Mouse (Mus musculus) embryonic fibroblast, embryonic 13.5 days (primary cell): Measurements from ENCODE around the gene Nme8. TPM values are rescaled to one million over a fixed set of nuclear protein-coding genes. Genes with fewer than 3 reads are reported as not detected.

Experiments used
- H3K27ac ChIP-seq: 2 replicates; pipeline ENCODE4 v1.5.1; 2012; ENCODE audit warnings: low read length, control low read depth, inconsistent platforms; ENCODE audit not compliant: insufficient read depth
- H3K4me1 ChIP-seq: 2 replicates; pipeline ENCODE4 v1.6.1; 2011; ENCODE audit warnings: low read length; ENCODE audit not compliant: control insufficient read depth, insufficient read depth
- H3K4me3 ChIP-seq: 2 replicates; pipeline ENCODE4 v1.5.1; 2011; ENCODE audit warnings: mild to moderate bottlenecking, control low read depth, low read length; ENCODE audit not compliant: insufficient read depth
- CTCF ChIP-seq: IDR thresholded peaks from 2 replicates; pipeline ENCODE4 v1.5.1; 2011; ENCODE audit warnings: mild to moderate bottlenecking, control low read depth, low read length, moderate library complexity, borderline replicate concordance; ENCODE audit not compliant: insufficient read depth
- POLR2A ChIP-seq: IDR thresholded peaks from 2 replicates; pipeline ENCODE4 v1.6.1; 2011; ENCODE audit warnings: low read depth, mild to moderate bottlenecking, control low read depth, low read length, moderate library complexity
- polyA plus RNA-seq: library from polyadenylated mRNA; stranded (reverse); fragments of >200 nt; gene quantifications from 2 replicates; pipeline ENCODE4 v1.2.4, GENCODE M21; 2011; ENCODE audit warnings: low read depth; ENCODE audit not compliant: missing spikeins, insufficient read length

The Nme8 gene
- polyA plus RNA-seq, 1 experiment: not detected

DNA sequence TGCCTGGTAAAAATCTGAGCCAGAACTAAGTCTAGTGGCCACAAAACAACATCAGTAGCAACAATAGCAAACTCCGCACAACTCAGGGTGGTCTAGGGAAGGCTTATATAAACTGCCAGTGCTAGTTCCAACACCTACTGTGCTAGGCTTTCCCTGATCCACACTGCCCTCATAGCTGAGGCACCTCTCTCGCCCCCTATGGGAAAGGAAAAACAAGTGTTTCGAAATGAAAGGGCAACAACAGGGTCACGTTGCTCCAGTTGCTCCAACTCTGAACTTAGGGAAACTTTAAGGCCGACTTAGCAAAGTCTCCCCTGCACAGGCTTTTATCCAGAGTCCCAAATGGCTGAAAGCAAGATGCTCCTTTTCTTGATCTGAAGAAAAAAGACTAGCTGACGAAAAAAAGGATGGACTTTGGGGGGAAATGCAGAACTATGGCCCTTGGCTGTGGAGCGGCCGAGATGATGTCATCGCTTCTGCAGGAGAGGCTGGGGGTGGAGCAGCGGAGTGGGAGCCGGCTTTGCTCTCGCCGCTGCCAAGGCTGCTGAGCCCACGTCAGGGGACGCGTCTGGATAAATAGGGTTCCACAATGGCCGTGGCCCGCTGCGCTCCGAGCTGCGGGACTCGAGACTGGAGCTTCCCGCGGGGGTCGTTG, 74.9 kb downstream of the Nme8 start, which contains the start of gene Sfrp4:
TSS of gene Sfrp4 (plus strand) at position 532 of the 655 bp plus-strand sequence.
- TF ChIP-seq CTCF (peak; percentile 33; the same call in 1 of the 2 replicates), POLR2A (no peak)
- peak within 1 kb of the TSS; percentile 23 for H3K4me3 ChIP-seq
- H3K4me1 ChIP-seq: peaks cover 3% of the 10 kb centered on the region; the same call in 1 of the 2 replicates
- H3K27ac ChIP-seq: no peak within 1 kb of the TSS

DNA sequence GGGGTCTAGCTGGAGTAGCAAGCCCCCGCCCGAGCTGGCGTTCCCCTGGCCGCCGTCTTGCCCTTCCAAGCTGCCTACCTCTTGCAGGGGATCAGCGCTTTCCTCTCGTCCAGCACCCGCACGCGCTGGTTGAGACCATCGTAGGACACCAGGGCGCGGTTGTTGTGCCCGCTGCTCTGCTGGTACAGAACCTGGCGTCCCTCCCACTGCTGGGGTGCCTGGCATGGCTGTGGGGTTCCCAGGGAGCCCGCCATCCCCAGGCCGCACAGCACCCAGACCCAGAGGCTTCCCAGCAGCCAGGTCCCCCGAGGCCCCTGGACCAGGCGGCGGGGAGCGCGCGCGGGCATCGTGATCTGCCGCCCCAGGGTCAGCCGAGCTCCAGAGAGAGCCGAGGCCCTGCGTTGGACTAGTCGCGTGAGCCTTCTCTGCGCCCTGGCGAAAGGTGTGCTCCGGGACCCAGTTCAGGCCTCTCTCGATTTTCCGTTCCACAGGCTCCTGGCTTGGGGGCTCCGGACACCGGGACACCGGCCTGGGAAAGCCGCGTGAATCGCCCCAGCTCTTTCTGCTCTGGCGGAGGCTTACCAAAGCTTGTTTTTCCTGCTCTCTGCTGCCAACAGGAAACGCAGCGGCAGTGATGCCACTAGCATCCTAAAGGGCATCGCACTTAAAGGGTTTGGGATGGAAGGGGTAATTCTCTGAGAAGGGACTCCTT, 78.2 kb downstream of the Nme8 start, which contains the start of gene Epdr1:
TSS of gene Epdr1 (minus strand) at position 712 of the 712 bp plus-strand sequence.
- H3K4me3 ChIP-seq: peak within 1 kb of the TSS; percentile 55
- H3K4me1 ChIP-seq: no peaks in the 10 kb centered on the region
- H3K27ac ChIP-seq: 0 out of 2 replicates have a peak within 1 kb of the TSS, but pooled peaks have one; percentile 22
- TF ChIP-seq CTCF (peak; percentile 59; the same call in 1 of the 2 replicates), POLR2A (peak; percentile 70)

DNA sequence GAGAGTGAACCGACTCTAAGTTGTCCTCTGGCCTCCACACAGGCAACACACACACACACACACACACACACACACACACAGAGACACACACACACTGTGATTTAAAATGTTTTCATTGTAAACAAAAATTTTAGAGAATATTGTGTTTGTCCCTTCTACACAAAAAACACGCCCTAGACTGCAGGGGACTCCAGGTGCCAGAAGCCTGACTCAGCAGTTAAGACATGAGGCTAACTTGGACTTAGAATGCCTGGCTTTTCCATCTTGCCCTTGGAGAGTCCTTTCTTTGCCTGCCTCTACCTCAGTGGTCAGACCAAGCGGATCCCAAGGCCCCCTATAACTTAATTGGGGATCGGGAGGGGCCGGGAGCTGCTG, 78.8 kb downstream of the Nme8 start:
- TF ChIP-seq CTCF (no peak), POLR2A (no peak)
- Histone ChIP-seq H3K4me1 (no peaks in the 10 kb centered on the region), H3K27ac (no peak overlapping the region), H3K4me3 (peak overlapping the region; percentile 55)

GRCm38 (mm10) chr13:19618081-19618480, 79.5 kb downstream of the Nme8 start:
- no peaks in the 10 kb centered on the region for H3K4me1 ChIP-seq
- no peak for TF ChIP-seq CTCF
- no peak overlapping the region for H3K27ac ChIP-seq
- H3K4me3 ChIP-seq: no peak overlapping the region

- no peak overlapping the region for H3K4me3 ChIP-seq
- no peak for TF ChIP-seq POLR2A
- no peak for TF ChIP-seq CTCF
- no peak overlapping the region for H3K27ac ChIP-seq
- H3K4me1 ChIP-seq: no peaks in the 10 kb centered on the region
Measured at GRCm38 (mm10) chr13:19614311-19614710, 83.3 kb downstream of the Nme8 start.

GRCm38 (mm10) chr13:19613426-19613825, 84.2 kb downstream of the Nme8 start:
- H3K27ac ChIP-seq: no peak overlapping the region
- H3K4me1 ChIP-seq: no peaks in the 10 kb centered on the region
- H3K4me3 ChIP-seq: no peak overlapping the region
- TF ChIP-seq POLR2A: no peak
- no peak for TF ChIP-seq CTCF

DNA sequence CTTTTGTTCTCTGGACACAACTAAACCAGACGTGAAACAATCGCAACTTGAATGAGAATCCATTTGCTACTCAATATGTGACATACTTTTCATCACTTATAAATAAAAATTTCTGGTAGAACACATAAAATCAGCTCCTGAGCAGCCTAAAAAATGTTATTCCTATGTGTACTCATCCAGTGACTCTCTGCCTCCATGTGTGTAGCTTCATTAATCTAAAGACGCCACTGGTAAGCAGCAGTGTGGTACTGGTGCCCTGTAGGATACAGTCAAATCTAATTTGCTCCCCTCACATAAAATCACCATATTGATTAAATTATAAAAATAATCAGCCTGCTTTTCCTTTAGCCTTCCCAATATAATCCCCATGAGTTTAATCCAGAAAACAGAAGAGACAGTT, 84.6 kb downstream of the Nme8 start:
- H3K4me1 ChIP-seq: no peaks in the 10 kb centered on the region
- no peak overlapping the region for H3K4me3 ChIP-seq
- H3K27ac ChIP-seq: no peak overlapping the region
- TF ChIP-seq POLR2A (no peak), CTCF (no peak)

GRCm38 (mm10) chr13:19612348-19612747, 85.2 kb downstream of the Nme8 start:
- Histone ChIP-seq H3K4me1 (no peaks in the 10 kb centered on the region), H3K4me3 (no peak overlapping the region), H3K27ac (no peak overlapping the region)
- TF ChIP-seq POLR2A (no peak), CTCF (no peak)

DNA sequence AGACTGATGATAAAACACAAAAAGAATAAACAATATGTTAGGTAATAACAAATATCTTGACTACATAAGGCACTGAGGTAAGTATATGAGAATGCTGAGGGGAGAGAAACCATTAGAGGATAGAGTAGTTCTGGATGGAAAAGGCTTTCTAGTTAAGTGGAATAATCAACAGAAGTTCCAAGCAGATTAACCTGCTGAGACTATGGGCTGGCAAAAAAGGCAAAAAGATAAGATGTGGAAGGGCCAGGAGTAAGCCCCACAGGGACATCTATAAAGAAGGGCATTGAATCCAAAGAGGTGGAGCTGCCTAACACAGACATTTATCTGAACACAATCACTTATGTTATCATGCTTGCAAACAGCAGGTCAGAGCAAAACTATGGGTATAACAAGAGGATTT, 89.5 kb downstream of the Nme8 start:
- Histone ChIP-seq H3K4me3 (no peak overlapping the region), H3K4me1 (no peaks in the 10 kb centered on the region), H3K27ac (no peak overlapping the region)
- TF ChIP-seq POLR2A (no peak), CTCF (no peak)

DNA sequence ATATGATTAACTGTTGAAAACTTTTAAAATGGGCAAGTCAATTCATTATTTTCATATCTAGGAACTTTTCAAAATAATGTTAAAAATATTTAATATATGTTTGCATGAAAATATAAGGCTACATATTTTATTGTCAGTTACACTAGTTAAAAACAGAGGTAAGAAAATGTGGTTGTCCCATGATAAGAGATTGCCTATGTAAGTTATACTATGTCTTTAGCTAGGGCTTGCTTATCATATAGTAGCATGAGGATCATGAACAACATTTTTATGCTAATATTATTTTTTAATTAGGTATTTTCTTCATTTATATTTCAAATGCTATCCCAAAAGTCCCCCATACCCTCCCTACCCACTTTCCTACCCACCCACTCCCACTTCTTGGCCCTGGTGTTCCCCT, 92.7 kb downstream of the Nme8 start:
- TF ChIP-seq POLR2A (no peak), CTCF (no peak)
- no peak overlapping the region for H3K4me3 ChIP-seq
- H3K4me1 ChIP-seq: no peaks in the 10 kb centered on the region
- H3K27ac ChIP-seq: no peak overlapping the region

GRCm38 (mm10) chr13:19603719-19604118, 93.9 kb downstream of the Nme8 start:
- H3K4me3 ChIP-seq: no peak overlapping the region
- H3K4me1 ChIP-seq: no peaks in the 10 kb centered on the region
- TF ChIP-seq POLR2A (no peak), CTCF (no peak)
- H3K27ac ChIP-seq: no peak overlapping the region
